Mouse (Mus musculus) midbrain, embryonic 16.5 days (tissue): Measurements from ENCODE around the gene Arl14ep. TPM values are rescaled to one million over a fixed set of nuclear protein-coding genes. Genes with fewer than 3 reads are reported as not detected.
A peak's percentile ranks its signal among the peaks of the same experiment; 100 is the strongest.

Experiments
- ATAC-seq: fragments of 200-750 bp; cut with Nextera tagmentation; 2 replicates; pipeline ENCODE4 v1.8.0; 2017; ENCODE audit warnings: moderate TSS enrichment
- H3K27ac ChIP-seq: fragments of 300-500 bp; sonication (generic); 2 replicates; pipeline ENCODE4 v1.5.1; 2014; ENCODE audit warnings: mild to moderate bottlenecking, low read length, mixed read lengths
- H3K27me3 ChIP-seq: fragments of 300-500 bp; sonication (generic); 2 replicates; pipeline ENCODE4 v1.6.1; 2014; ENCODE audit warnings: low read depth, low read length, mixed read lengths; ENCODE audit not compliant: control insufficient read depth, insufficient read depth
- H3K36me3 ChIP-seq: fragments of 300-500 bp; sonication (generic); 2 replicates; pipeline ENCODE4 v1.6.1; 2014; ENCODE audit warnings: mild to moderate bottlenecking, low read length, moderate library complexity, mixed read lengths; ENCODE audit not compliant: control insufficient read depth, insufficient read depth
- H3K4me1 ChIP-seq: fragments of 300-500 bp; sonication (generic); 2 replicates; pipeline ENCODE4 v1.6.1; 2014; ENCODE audit warnings: mild to moderate bottlenecking, low read length, mixed read lengths; ENCODE audit not compliant: control insufficient read depth, insufficient read depth
- H3K4me2 ChIP-seq: fragments of 300-500 bp; sonication (generic); 2 replicates; pipeline ENCODE4 v1.6.1; 2014; ENCODE audit warnings: mild to moderate bottlenecking, low read length, mixed read lengths
- H3K4me3 ChIP-seq: fragments of 300-500 bp; sonication (generic); 2 replicates; pipeline ENCODE4 v1.5.1; 2014; ENCODE audit warnings: low read depth, mild to moderate bottlenecking, low read length, moderate library complexity, mixed read lengths
- H3K9ac ChIP-seq: fragments of 300-500 bp; sonication (generic); 2 replicates; pipeline ENCODE4 v1.6.1; 2014; ENCODE audit warnings: low read depth, low read length, mixed read lengths
- H3K9me3 ChIP-seq: fragments of 300-500 bp; sonication (generic); replicated peaks from 2 replicates; pipeline ENCODE4 v1.6.1; 2014; ENCODE audit warnings: mild to moderate bottlenecking, low read length, mixed read lengths; ENCODE audit not compliant: control insufficient read depth, poor library complexity, severe bottlenecking
- whole genome bisulfite sequencing: fragments of 180-500 bp; shearing (Covaris S2); extraction: QIAGEN DNeasy Blood & Tissue Kit; methylation state at CpG from one replicate; pipeline ENCODE4 v1.1.7; 2014; 5-methylcytosine and 5-hydroxymethylcytosine counted together
- polyA plus RNA-seq: library from polyadenylated mRNA; unstranded; fragments of >200 nt; fragmentation: Nextera tagmentation; extraction: Ambion mirVana; gene quantifications from 2 replicates; pipeline ENCODE4 v1.2.1, GENCODE M21; 2015

The Arl14ep gene
- polyA plus RNA-seq, 1 experiment from 2014 or later: 35.4 TPM

- peaks cover 10% of the 10 kb centered on the region for H3K36me3 ChIP-seq
- H3K4me1 ChIP-seq: no peaks in the 10 kb centered on the region
- H3K4me3 ChIP-seq: no peak overlapping the region
- H3K27ac ChIP-seq: no peak overlapping the region
- H3K9ac ChIP-seq: no peak overlapping the region
- no peaks in the 10 kb centered on the region for H3K27me3 ChIP-seq
- ATAC-seq: no peak
- 94% methylated on average over 2 of the region's 2 CpGs for WGBS
- H3K4me2 ChIP-seq: no peak overlapping the region
- no peaks in the 10 kb centered on the region for H3K9me3 ChIP-seq
Measured at GRCm38 (mm10) chr2:106961066-106961465, 13.2 kb downstream of the Arl14ep start.

- Histone ChIP-seq H3K4me2 (no peak overlapping the region), H3K27ac (no peak overlapping the region), H3K9ac (no peak overlapping the region), H3K4me1 (no peaks in the 10 kb centered on the region), H3K36me3 (peaks cover 8% of the 10 kb centered on the region), H3K4me3 (no peak overlapping the region), H3K9me3 (no peaks in the 10 kb centered on the region), H3K27me3 (no peaks in the 10 kb centered on the region)
- WGBS: 34% methylated on average over 7 of the region's 7 CpGs
- no peak for ATAC-seq
Measured at GRCm38 (mm10) chr2:106960237-106960636, 14.0 kb downstream of the Arl14ep start.

GRCm38 (mm10) chr2:106959380-106959779 lies 14.8 kb downstream of the Arl14ep start:
- 94% methylated on average over 5 of the region's 5 CpGs for WGBS
- no peak overlapping the region for H3K9ac ChIP-seq
- no peaks in the 10 kb centered on the region for H3K27me3 ChIP-seq
- no peak for ATAC-seq
- no peaks in the 10 kb centered on the region for H3K9me3 ChIP-seq
- H3K4me1 ChIP-seq: no peaks in the 10 kb centered on the region
- H3K4me2 ChIP-seq: no peak overlapping the region
- no peak overlapping the region for H3K27ac ChIP-seq
- H3K36me3 ChIP-seq: no peaks in the 10 kb centered on the region
- H3K4me3 ChIP-seq: no peak overlapping the region

- Histone ChIP-seq H3K27ac (no peak overlapping the region), H3K9me3 (no peaks in the 10 kb centered on the region), H3K36me3 (no peaks in the 10 kb centered on the region), H3K4me1 (no peaks in the 10 kb centered on the region), H3K27me3 (no peaks in the 10 kb centered on the region), H3K4me3 (no peak overlapping the region), H3K4me2 (no peak overlapping the region), H3K9ac (no peak overlapping the region)
- ATAC-seq: no peak
- WGBS: 86% methylated on average over 6 of the region's 6 CpGs
Measured at GRCm38 (mm10) chr2:106958916-106959315, 15.3 kb downstream of the Arl14ep start.

- Histone ChIP-seq H3K4me1 (no peaks in the 10 kb centered on the region), H3K36me3 (no peaks in the 10 kb centered on the region), H3K4me3 (no peak overlapping the region), H3K27me3 (no peaks in the 10 kb centered on the region), H3K9ac (no peak overlapping the region), H3K27ac (no peak overlapping the region), H3K4me2 (no peak overlapping the region), H3K9me3 (no peaks in the 10 kb centered on the region)
- 59% methylated on average over 6 of the region's 6 CpGs for WGBS
- ATAC-seq: no peak
Measured at GRCm38 (mm10) chr2:106956146-106956545, 18.1 kb downstream of the Arl14ep start.

GRCm38 (mm10) chr2:106955621-106956020 lies 18.6 kb downstream of the Arl14ep start:
- no peak overlapping the region for H3K9ac ChIP-seq
- ATAC-seq: no peak

GRCm38 (mm10) chr2:106954975-106955374 lies 19.2 kb downstream of the Arl14ep start:
- H3K27ac ChIP-seq: no peak overlapping the region
- no peaks in the 10 kb centered on the region for H3K36me3 ChIP-seq
- no peak overlapping the region for H3K4me2 ChIP-seq
- H3K9me3 ChIP-seq: no peaks in the 10 kb centered on the region
- no peak for ATAC-seq
- no peaks in the 10 kb centered on the region for H3K27me3 ChIP-seq
- 58% methylated on average over 6 of the region's 6 CpGs for WGBS
- no peaks in the 10 kb centered on the region for H3K4me1 ChIP-seq
- H3K9ac ChIP-seq: no peak overlapping the region
- H3K4me3 ChIP-seq: no peak overlapping the region

More at GRCm38 (mm10) chr2:106955621-106956020, 18.6 kb downstream of the Arl14ep start:
- no peaks in the 10 kb centered on the region for H3K36me3 ChIP-seq
- no peak overlapping the region for H3K4me3 ChIP-seq
- 14% methylated on average over 10 of the region's 10 CpGs for WGBS
- H3K4me2 ChIP-seq: no peak overlapping the region
- H3K27ac ChIP-seq: no peak overlapping the region
- H3K9me3 ChIP-seq: no peaks in the 10 kb centered on the region
- no peaks in the 10 kb centered on the region for H3K27me3 ChIP-seq
- H3K4me1 ChIP-seq: no peaks in the 10 kb centered on the region

- 0 out of 2 replicates have a peak, but pooled peaks have one; percentile 45 for ATAC-seq
- H3K9ac ChIP-seq: no peak overlapping the region
- H3K4me1 ChIP-seq: no peaks in the 10 kb centered on the region
- no peaks in the 10 kb centered on the region for H3K36me3 ChIP-seq
- H3K9me3 ChIP-seq: no peaks in the 10 kb centered on the region
- H3K4me3 ChIP-seq: no peak overlapping the region
- no peak overlapping the region for H3K27ac ChIP-seq
- H3K4me2 ChIP-seq: no peak overlapping the region
- no peaks in the 10 kb centered on the region for H3K27me3 ChIP-seq
- WGBS: 73% methylated on average over 1 of the region's 1 CpGs
Measured at GRCm38 (mm10) chr2:106942451-106942850, 31.8 kb downstream of the Arl14ep start.

GRCm38 (mm10) chr2:106935681-106936080 lies 38.5 kb downstream of the Arl14ep start:
- no peak overlapping the region for H3K4me3 ChIP-seq

More at GRCm38 (mm10) chr2:106935681-106936080, 38.5 kb downstream of the Arl14ep start:
- H3K9ac ChIP-seq: no peak overlapping the region
- no peak for ATAC-seq
- H3K4me1 ChIP-seq: no peaks in the 10 kb centered on the region; the same call in 1 of the 2 replicates
- no peak overlapping the region for H3K27ac ChIP-seq
- no peaks in the 10 kb centered on the region for H3K9me3 ChIP-seq
- H3K4me2 ChIP-seq: no peak overlapping the region
- no peaks in the 10 kb centered on the region for H3K36me3 ChIP-seq
- H3K27me3 ChIP-seq: no peaks in the 10 kb centered on the region
- 82% methylated on average over 2 of the region's 2 CpGs for WGBS
